Mouse (Mus musculus) thymus, postnatal 0 days (tissue): ENCODE data around the gene Krtap3-1. TPM values are rescaled to one million over a fixed set of nuclear protein-coding genes. Genes with fewer than 3 reads are reported as not detected.

Source experiments
- DNase-seq: peaks from one replicate; pipeline ENCODE4 v3.0.0-alpha.2; 2015; ENCODE audit warnings: low spot score
- polyA plus RNA-seq: library from polyadenylated mRNA; unstranded; fragments of >200 nt; fragmentation: Nextera tagmentation; extraction: Ambion mirVana; gene quantifications from 2 replicates; pipeline ENCODE4 v1.2.1, GENCODE M21; 2015

The Krtap3-1 gene
- polyA plus RNA-seq, 1 experiment from 2014 or later = not detected

DNA sequence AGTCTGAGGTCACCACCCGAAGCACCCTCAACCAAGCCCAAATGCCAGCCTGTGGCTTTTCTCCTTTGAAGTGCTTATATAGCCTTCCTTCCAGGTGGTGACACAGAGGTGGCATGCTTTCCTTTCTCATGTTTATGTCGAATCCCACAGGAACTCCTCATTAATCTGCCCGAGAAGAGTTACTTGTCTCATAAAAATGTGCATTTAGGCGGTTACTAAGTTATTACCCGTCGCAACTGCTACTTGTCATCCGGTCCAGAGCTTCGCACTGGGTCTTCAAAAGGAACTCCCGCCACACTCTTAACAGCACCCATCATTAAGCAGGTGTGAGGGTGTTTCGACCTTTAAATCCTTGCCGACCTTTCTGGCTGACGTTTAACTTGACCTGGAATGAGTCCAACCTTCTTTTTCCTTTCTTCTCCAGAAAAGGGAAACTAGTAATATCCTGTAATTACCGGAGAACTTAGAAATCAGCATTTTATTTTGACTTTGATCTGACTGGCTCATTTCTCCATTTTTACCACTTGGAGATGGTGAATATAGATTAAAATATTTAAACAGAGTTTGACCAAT, 45.1 kb downstream of the Krtap3-1 start, which contains the start of gene Krt39:
Gene Krt39, minus strand, starts transcription at position 51 of the 573 bp plus-strand sequence.
- no peak for DNase-seq

Other genes with a start within 250 kb of the Krtap3-1 start
- 0.35 and 0.39 TPM in 2 replicates for gene Krt25, start 243.7 kb downstream of the Krtap3-1 start, polyA plus RNA-seq
- gene Krt26, start 228.7 kb downstream of the Krtap3-1 start, polyA plus RNA-seq = not detected in 2 replicates
- gene Krt27, start 215.5 kb downstream of the Krtap3-1 start, polyA plus RNA-seq = 0.09 and 0.23 TPM in 2 replicates
- gene Krt28, start 191.7 kb downstream of the Krtap3-1 start, polyA plus RNA-seq = 0.27 and 0.30 TPM in 2 replicates
- 44.9 and 47.3 TPM in 2 replicates for gene Krt10, start 177.3 kb downstream of the Krtap3-1 start, polyA plus RNA-seq
- gene Krt12, start 144.4 kb downstream of the Krtap3-1 start, polyA plus RNA-seq = 0.52 and 0.63 TPM in 2 replicates
- gene Krt20, start 128.5 kb downstream of the Krtap3-1 start, polyA plus RNA-seq = 1.6 TPM in 2 replicates
- gene Krt23, start 73.5 kb downstream of the Krtap3-1 start, polyA plus RNA-seq = 1.8 and 2.4 TPM in 2 replicates
- gene Krt39, start 45.3 kb downstream of the Krtap3-1 start, polyA plus RNA-seq = not detected in 2 replicates
- not detected in 2 replicates for gene Krt40, start 23.5 kb downstream of the Krtap3-1 start, polyA plus RNA-seq
- gene Krtap3-3, start 15.8 kb downstream of the Krtap3-1 start, polyA plus RNA-seq = 0.33 TPM in 1 of 2 replicates, not detected in the other
- not detected in 2 replicates for gene Krtap3-2, start 9.8 kb downstream of the Krtap3-1 start, polyA plus RNA-seq
- not detected in 2 replicates for gene Gm11939, start 7.2 kb downstream of the Krtap3-1 start, polyA plus RNA-seq
- gene Krtap1-5, start 14.4 kb upstream of the Krtap3-1 start, polyA plus RNA-seq = not detected in 2 replicates
- gene Krtap1-4, start 17.0 kb upstream of the Krtap3-1 start, polyA plus RNA-seq = not detected in 2 replicates
- not detected in 2 replicates for gene Krtap1-3, start 24.7 kb upstream of the Krtap3-1 start, polyA plus RNA-seq
- not detected in 2 replicates for gene Krtap9-3, start 31.5 kb upstream of the Krtap3-1 start, polyA plus RNA-seq
- not detected in 2 replicates for gene Gm11938, start 36.7 kb upstream of the Krtap3-1 start, polyA plus RNA-seq
- gene Gm11937, start 43.6 kb upstream of the Krtap3-1 start, polyA plus RNA-seq = not detected in 2 replicates
- not detected in 2 replicates for gene Krtap2-4, start 48.2 kb upstream of the Krtap3-1 start, polyA plus RNA-seq
- 0.27 TPM in 1 of 2 replicates, not detected in the other for gene Gm11562, start 53.8 kb upstream of the Krtap3-1 start, polyA plus RNA-seq
- not detected in 2 replicates for gene Krtap4-1, start 61.6 kb upstream of the Krtap3-1 start, polyA plus RNA-seq
- gene Krtap4-2, start 68.5 kb upstream of the Krtap3-1 start, polyA plus RNA-seq = not detected in 2 replicates
- not detected in 2 replicates for gene Krtap4-7, start 77.5 kb upstream of the Krtap3-1 start, polyA plus RNA-seq
- not detected in 2 replicates for gene Gm11555, start 83.6 kb upstream of the Krtap3-1 start, polyA plus RNA-seq
- gene Gm11563, start 92.3 kb upstream of the Krtap3-1 start, polyA plus RNA-seq = not detected in 2 replicates
- gene Krtap4-6, start 99.3 kb upstream of the Krtap3-1 start, polyA plus RNA-seq = not detected in 2 replicates
- not detected in 2 replicates for gene Gm14190, start 124.1 kb upstream of the Krtap3-1 start, polyA plus RNA-seq
- not detected in 2 replicates for gene Gm14180, start 167.7 kb upstream of the Krtap3-1 start, polyA plus RNA-seq
- gene Gm11595, start 206.3 kb upstream of the Krtap3-1 start, polyA plus RNA-seq = not detected in 2 replicates
- not detected in 2 replicates for gene Krtap4-8, start 214.1 kb upstream of the Krtap3-1 start, polyA plus RNA-seq
- not detected in 2 replicates for gene Krtap4-9, start 218.6 kb upstream of the Krtap3-1 start, polyA plus RNA-seq
- gene Gm11596, start 226.8 kb upstream of the Krtap3-1 start, polyA plus RNA-seq = not detected in 2 replicates
- gene Gm11569, start 232.3 kb upstream of the Krtap3-1 start, polyA plus RNA-seq = not detected in 2 replicates
- not detected in 2 replicates for gene Gm11554, start 237.8 kb upstream of the Krtap3-1 start, polyA plus RNA-seq
- not detected in 2 replicates for gene Krtap4-13, start 243.3 kb upstream of the Krtap3-1 start, polyA plus RNA-seq
- gene Gm11564, start 249.0 kb upstream of the Krtap3-1 start, polyA plus RNA-seq = not detected in 2 replicates